Mouse (Mus musculus): Measurements from ENCODE around the gene Dock3. TPM values are rescaled to one million over a fixed set of nuclear protein-coding genes. Genes with fewer than 3 reads are reported as not detected.

Gene Dock3
- polyA plus RNA-seq, 1 experiment: 21.8 TPM

DNA sequence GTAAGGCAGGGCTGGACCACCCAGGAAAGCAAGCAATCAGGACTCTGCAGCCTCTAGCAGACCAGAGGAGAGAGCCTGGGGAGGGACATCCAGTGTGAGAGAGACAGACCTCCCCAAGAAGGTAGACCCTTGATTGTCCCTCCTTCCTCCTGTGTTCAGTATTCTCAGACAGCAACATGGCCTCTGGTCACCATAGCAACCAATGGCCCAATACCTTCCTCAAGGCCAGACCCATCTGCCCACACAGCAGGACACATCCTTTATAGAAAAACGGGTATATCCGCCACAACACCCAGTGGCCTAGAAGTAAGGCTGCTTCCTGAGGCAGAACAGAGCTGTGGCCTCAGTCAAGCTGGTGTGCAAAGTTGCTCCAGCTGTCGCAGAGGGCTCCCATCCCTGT, 23.9 kb upstream of the Dock3 start:
- Histone ChIP-seq H3K36me3 (ENCODE audit: control insufficient read depth, insufficient read depth, low read length) (no peaks in the 10 kb centered on the region), H3K4me1 (ENCODE audit: control insufficient read depth, insufficient read depth, low read length) (peaks cover 4% of the 10 kb centered on the region; the same call in 1 of the 2 replicates), H3K4me3 (ENCODE audit: control insufficient read depth, low read depth, low read length) (no peak overlapping the region), H3K27ac (ENCODE audit: control insufficient read depth, insufficient read depth, low read depth, low read length) (no peak overlapping the region), H3K27me3 (ENCODE audit: control insufficient read depth, insufficient read depth, low read length) (no peaks in the 10 kb centered on the region)
- no peak for TF ChIP-seq POLR2A (IDR thresholded peaks at IDR 0.05; ENCODE audit: control insufficient read depth, low read depth, low read length)
- TF ChIP-seq CTCF (IDR thresholded peaks at IDR 0.05; ENCODE audit: control insufficient read depth, insufficient read depth, insufficient replicate concordance, low read depth, low read length): no peak

DNA sequence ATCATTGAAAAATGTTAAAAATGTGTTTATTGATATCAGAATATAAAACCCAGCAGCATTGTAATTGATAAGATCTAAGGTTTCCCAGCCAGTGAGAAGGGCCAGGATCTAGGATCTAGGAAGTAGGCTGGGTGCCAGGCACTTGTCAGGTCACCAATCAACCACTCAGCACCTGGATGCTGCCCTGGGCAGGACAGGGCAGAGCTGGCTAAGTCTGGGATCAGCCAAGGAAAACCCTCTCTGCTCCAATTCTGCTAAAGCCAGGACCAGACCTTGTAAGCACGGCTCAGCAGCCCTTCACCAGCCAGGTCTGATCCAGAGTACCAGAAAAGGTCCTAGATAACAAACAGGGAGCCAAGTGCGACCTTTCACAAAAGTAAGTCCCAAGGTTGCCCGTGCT, 23.2 kb upstream of the Dock3 start:
- no peak overlapping the region for H3K4me3 ChIP-seq (ENCODE audit: control insufficient read depth, low read depth, low read length)
- no peak overlapping the region for H3K27ac ChIP-seq (ENCODE audit: control insufficient read depth, insufficient read depth, low read depth, low read length)
- no peaks in the 10 kb centered on the region for H3K27me3 ChIP-seq (ENCODE audit: control insufficient read depth, insufficient read depth, low read length)
- H3K36me3 ChIP-seq (ENCODE audit: control insufficient read depth, insufficient read depth, low read length): no peaks in the 10 kb centered on the region
- TF ChIP-seq POLR2A (IDR thresholded peaks at IDR 0.05; ENCODE audit: control insufficient read depth, low read depth, low read length) (no peak), CTCF (IDR thresholded peaks at IDR 0.05; ENCODE audit: control insufficient read depth, insufficient read depth, insufficient replicate concordance, low read depth, low read length) (no peak)
- H3K4me1 ChIP-seq (ENCODE audit: control insufficient read depth, insufficient read depth, low read length): peaks cover 4% of the 10 kb centered on the region; the same call in 1 of the 2 replicates

DNA sequence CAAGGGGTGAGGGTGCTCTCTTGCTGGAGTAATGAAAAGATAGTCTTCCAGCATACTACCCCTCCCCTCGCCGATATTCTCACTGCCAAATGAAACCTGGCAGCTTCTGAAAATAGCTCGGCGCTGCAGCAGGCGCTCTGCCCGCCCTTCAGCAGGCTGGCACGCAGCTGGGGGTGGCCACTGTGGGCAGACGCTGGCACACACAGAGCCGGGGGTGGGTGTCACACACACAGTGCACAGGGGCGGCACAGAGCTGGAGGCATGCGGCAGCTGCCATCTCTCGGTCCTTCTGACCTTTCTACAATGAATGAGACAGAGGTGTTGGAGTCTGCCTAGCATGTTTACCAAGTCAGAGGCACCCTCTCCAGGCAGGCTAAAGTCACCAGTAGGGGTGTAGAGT, 22.8 kb upstream of the Dock3 start:
- TF ChIP-seq CTCF (IDR thresholded peaks at IDR 0.05; ENCODE audit: control insufficient read depth, insufficient read depth, insufficient replicate concordance, low read depth, low read length) (no peak), POLR2A (IDR thresholded peaks at IDR 0.05; ENCODE audit: control insufficient read depth, low read depth, low read length) (no peak)
- Histone ChIP-seq H3K27me3 (ENCODE audit: control insufficient read depth, insufficient read depth, low read length) (no peaks in the 10 kb centered on the region), H3K4me3 (ENCODE audit: control insufficient read depth, low read depth, low read length) (no peak overlapping the region), H3K4me1 (ENCODE audit: control insufficient read depth, insufficient read depth, low read length) (peaks cover 4% of the 10 kb centered on the region; the same call in 1 of the 2 replicates), H3K27ac (ENCODE audit: control insufficient read depth, insufficient read depth, low read depth, low read length) (no peak overlapping the region), H3K36me3 (ENCODE audit: control insufficient read depth, insufficient read depth, low read length) (no peaks in the 10 kb centered on the region)

DNA sequence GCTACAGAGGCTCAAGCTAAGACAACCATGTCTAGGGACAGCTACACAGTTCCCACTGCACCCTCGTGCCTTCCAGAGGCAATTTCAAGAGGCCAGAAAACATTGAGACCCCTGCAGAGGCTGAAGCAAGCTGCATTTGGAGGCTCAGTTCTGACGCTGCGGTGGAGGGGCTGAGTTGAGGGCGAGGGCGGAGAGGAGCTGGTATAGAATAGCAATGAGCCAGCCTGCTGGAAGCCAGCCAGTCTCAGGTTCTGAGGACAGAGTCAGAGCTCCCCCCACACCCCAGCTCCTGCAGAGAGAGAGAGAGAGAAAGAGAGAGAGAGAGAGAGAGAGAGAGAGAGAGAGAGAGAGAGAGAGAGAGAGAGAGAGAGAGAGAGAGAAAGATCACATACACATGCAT, 20.5 kb upstream of the Dock3 start:
- H3K27ac ChIP-seq (ENCODE audit: control insufficient read depth, insufficient read depth, low read depth, low read length): no peak overlapping the region
- no peaks in the 10 kb centered on the region for H3K27me3 ChIP-seq (ENCODE audit: control insufficient read depth, insufficient read depth, low read length)
- TF ChIP-seq CTCF (IDR thresholded peaks at IDR 0.05; ENCODE audit: control insufficient read depth, insufficient read depth, insufficient replicate concordance, low read depth, low read length) (no peak), POLR2A (IDR thresholded peaks at IDR 0.05; ENCODE audit: control insufficient read depth, low read depth, low read length) (no peak)
- no peaks in the 10 kb centered on the region for H3K36me3 ChIP-seq (ENCODE audit: control insufficient read depth, insufficient read depth, low read length)
- H3K4me3 ChIP-seq (ENCODE audit: control insufficient read depth, low read depth, low read length): no peak overlapping the region
- peaks cover 4% of the 10 kb centered on the region; the same call in 1 of the 2 replicates for H3K4me1 ChIP-seq (ENCODE audit: control insufficient read depth, insufficient read depth, low read length)

DNA sequence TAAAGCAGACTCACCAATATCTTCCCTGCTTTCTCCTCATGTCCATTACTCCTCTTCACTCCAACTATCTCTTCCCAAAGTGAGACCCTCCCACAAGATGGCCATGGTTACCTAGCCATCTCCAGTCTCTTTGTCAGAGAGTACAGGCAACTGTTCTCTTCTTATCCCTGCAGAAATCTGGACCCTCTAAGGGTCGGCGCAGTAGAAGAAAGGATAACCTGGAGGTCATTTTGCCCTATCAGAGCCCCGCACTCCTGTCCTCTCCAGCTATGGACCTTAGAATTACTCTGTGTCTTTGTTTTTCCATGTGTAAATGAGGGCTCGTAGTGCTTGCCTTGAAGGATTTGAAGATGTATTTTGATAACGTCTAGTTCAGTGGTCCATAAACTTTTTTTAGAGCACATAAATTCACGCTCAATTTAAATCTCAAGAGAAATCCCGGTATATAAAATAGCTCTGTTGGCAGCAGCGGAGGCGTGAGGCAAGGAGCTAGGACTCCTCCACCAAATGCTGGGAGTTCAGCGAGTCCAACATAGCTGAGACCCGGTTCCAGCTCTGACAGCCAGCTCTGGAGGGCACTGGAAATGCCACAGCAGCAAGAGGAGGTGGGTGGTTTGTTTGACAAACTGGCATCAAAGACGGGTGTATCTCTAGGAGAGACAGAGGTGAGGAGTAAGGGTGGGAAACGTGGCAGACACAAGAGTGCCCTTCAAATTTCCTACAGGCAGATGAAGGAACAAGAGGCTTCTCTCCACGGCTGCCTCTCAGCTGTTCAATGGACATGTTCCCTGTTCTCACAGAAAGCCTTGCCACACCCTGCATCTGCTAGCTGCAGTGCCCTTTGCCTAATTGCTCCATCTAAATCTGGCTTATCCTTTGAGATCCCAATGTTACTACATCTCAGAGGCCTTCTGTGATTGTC, 19.0 kb upstream of the Dock3 start:
- Histone ChIP-seq H3K36me3 (ENCODE audit: control insufficient read depth, insufficient read depth, low read length) (no peaks in the 10 kb centered on the region), H3K27me3 (ENCODE audit: control insufficient read depth, insufficient read depth, low read length) (no peaks in the 10 kb centered on the region), H3K4me1 (ENCODE audit: control insufficient read depth, insufficient read depth, low read length) (peaks cover 4% of the 10 kb centered on the region; the same call in 1 of the 2 replicates), H3K4me3 (ENCODE audit: control insufficient read depth, low read depth, low read length) (no peak overlapping the region), H3K27ac (ENCODE audit: control insufficient read depth, insufficient read depth, low read depth, low read length) (no peak overlapping the region)
- TF ChIP-seq POLR2A (IDR thresholded peaks at IDR 0.05; ENCODE audit: control insufficient read depth, low read depth, low read length): no peak
- TF ChIP-seq CTCF (IDR thresholded peaks at IDR 0.05; ENCODE audit: control insufficient read depth, insufficient read depth, insufficient replicate concordance, low read depth, low read length): no peak

DNA sequence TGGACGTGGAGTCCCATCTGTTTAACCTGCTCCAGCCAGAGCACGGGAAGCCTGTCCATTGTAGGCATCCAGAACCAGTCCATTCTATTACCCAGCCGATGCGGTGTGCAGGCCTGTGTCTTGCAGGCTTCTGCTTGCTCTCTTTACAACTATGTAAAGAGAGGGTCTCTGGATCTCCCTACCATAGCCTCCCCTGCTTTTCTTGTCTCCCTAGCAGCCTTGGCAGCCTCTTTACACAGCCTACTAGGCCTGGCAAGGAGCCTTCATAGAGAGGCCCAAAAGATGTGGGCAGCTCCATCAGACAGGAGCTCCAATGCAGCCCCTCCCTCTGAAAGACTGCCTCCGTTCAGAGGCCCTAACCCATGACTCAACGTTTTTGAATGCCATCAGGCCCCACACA, 17.4 kb upstream of the Dock3 start:
- Histone ChIP-seq H3K27ac (ENCODE audit: control insufficient read depth, insufficient read depth, low read depth, low read length) (no peak overlapping the region), H3K36me3 (ENCODE audit: control insufficient read depth, insufficient read depth, low read length) (no peaks in the 10 kb centered on the region), H3K27me3 (ENCODE audit: control insufficient read depth, insufficient read depth, low read length) (no peaks in the 10 kb centered on the region), H3K4me1 (ENCODE audit: control insufficient read depth, insufficient read depth, low read length) (no peaks in the 10 kb centered on the region), H3K4me3 (ENCODE audit: control insufficient read depth, low read depth, low read length) (no peak overlapping the region)
- TF ChIP-seq POLR2A (IDR thresholded peaks at IDR 0.05; ENCODE audit: control insufficient read depth, low read depth, low read length) (no peak), CTCF (IDR thresholded peaks at IDR 0.05; ENCODE audit: control insufficient read depth, insufficient read depth, insufficient replicate concordance, low read depth, low read length) (no peak)

DNA sequence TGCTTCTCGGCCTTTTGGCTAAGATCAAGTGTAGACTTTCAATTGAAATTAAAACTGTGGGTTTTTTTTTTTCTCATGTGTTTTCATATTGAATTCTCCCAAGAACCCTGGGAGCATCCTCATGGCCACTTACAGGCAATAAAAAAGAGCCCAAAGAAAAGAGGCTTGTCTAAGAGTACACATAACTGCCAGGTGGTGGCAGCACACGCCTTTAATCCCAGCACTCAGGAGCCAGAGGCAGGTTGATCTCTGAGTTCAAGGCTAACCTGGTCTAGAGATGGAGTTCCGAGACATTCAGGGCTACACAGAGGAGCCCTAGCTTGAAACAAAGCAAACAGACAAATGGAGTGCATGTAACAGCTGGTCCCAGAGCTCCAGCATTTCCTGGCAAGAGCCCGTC, 14.5 kb upstream of the Dock3 start:
- TF ChIP-seq CTCF (IDR thresholded peaks at IDR 0.05; ENCODE audit: control insufficient read depth, insufficient read depth, insufficient replicate concordance, low read depth, low read length) (peak; percentile 23; the same call in 1 of the 2 replicates), POLR2A (IDR thresholded peaks at IDR 0.05; ENCODE audit: control insufficient read depth, low read depth, low read length) (no peak)
- Histone ChIP-seq H3K36me3 (ENCODE audit: control insufficient read depth, insufficient read depth, low read length) (no peaks in the 10 kb centered on the region), H3K27ac (ENCODE audit: control insufficient read depth, insufficient read depth, low read depth, low read length) (no peak overlapping the region)

More for the DNA sequence above, 14.5 kb upstream of the Dock3 start:
- no peak overlapping the region for H3K4me3 ChIP-seq (ENCODE audit: control insufficient read depth, low read depth, low read length)
- no peaks in the 10 kb centered on the region for H3K27me3 ChIP-seq (ENCODE audit: control insufficient read depth, insufficient read depth, low read length)
- H3K4me1 ChIP-seq (ENCODE audit: control insufficient read depth, insufficient read depth, low read length): no peaks in the 10 kb centered on the region

All from testis, adult 2 months (tissue).